Mouse (Mus musculus): ENCODE data around the gene Tia1.

DNA sequence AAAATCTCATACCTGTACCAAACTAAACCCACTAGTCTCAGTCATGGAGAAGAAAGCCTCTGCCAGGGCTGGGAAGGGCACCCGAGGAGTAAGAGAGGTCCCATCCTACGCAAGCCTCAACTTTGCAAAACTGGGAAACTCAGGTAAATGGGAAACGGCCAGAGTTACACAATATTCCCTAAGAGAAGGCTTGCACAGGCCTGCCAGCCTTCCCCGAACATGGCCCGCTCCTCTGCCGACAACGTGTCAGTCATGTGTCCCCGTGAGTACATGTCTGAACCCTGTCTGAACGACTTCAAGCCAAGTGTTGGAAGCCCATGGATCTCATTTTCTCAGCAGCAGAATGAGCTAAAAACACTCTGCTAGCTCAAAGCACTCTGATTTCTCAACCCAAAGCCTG is 9.0 kb upstream of the Tia1 start:
- TF ChIP-seq CTCF (IDR thresholded peaks at IDR 0.05; ENCODE audit: borderline replicate concordance, extremely low read depth, insufficient read depth, insufficient read length) (no peak), POLR2A (IDR thresholded peaks at IDR 0.05; ENCODE audit: borderline replicate concordance, extremely low read depth, insufficient read depth, insufficient read length, poor library complexity, severe bottlenecking) (no peak)

All from brain, embryonic 14.5 days (tissue).